Mouse (Mus musculus) induced T-regulatory cell, adult 2 months (primary cell): ENCODE measurements around the gene Gm20388.

Source experiments
- DNase-seq: peaks from one replicate; pipeline ENCODE4 v3.0.0-alpha.2; 2012; ENCODE audit warnings: low read depth

Gm20388 gene

GRCm38 (mm10) chr8:122283356-122284202, 2372.9 kb downstream of the Gm20388 start:
- DNase-seq = peak; percentile 78

DNA sequence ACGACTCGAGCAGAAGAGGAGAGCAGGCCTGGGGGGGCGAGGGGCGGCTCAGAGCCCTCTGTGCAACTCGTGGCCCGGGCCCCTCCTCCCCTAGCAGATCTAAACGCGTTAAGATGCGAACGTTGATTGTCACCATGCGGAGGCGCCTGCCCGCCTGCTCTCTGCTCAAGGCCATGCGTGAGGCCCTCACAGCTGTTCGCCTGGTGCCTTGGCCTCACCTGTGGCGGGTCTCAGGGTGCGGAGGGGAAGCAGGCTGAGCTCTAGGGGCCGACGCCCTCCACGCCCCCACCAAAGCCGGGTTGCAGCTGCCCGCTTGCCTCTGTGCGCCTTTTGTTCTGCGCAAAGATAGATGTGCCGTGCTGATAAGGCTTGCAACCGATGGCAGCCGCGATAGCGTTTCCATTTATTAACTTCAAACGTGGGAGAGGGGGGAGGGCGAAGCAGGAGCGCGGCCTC, 2373.6 kb downstream of the Gm20388 start:
- DNase-seq = peak; percentile 82

GRCm38 (mm10) chr8:122284659-122285261, 2374.1 kb downstream of the Gm20388 start:
- DNase-seq = peak; percentile 91

DNA sequence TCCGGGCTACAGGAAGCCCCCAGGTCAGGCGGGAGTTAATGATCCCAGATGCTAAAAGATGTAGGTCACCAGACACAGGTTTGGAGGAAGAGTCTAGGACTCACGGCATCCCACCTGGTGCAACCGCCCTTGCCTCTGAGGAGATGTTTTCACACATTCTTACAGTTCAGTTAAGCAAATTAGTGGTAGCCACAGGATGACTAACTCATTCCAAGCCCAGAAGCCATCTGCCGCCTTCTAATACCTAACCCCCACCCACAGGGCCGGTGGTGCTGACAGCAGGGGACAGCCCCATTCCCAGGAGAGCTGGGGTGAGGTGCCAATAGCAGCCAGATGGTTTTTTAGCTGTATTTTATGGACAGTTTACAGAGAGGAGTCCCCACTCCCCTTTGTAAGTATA, 2375.1 kb downstream of the Gm20388 start:
- peak; percentile 71 for DNase-seq

- no peak for DNase-seq
Measured at GRCm38 (mm10) chr8:122286899-122287298, 2376.3 kb downstream of the Gm20388 start.

DNA sequence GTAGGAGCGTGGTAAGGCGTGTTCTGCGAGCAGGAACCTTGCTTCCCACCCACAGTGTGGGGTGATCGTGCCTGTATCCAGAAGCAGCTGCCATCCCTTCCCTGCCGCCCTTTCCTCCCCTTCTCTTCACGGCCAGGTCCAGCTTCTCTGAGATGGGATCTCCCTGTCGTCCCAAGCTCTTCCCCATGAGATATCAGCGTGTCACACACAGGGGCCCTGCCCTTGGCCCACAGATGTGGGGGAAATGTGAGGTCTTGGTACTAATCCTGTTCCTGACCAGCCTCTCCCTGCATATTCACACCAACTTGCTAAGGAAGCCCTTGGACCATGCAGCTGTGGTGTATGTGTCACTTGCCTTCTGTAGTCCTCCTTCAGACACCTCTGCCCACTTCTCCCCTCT, 2377.1 kb downstream of the Gm20388 start:
- no peak for DNase-seq

DNA sequence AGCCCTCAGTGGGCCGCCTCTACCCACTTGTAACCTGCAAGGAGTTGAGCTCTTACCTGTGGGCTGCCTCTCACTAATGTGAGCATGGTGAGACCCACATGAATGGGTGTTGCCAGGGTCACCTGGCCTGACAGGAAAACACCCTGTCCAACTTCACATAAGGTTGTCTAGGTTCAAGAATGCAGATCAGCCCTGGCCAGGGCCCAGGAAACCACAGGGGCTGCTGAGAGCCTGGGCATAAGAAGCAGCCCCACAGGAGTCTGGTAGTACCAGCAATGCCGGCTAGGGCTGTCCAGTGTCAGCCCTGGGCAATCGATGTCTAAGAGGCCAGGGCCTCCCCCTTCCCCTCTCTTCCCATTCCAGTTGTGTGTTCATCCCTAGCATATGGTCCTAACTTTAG, 2377.7 kb downstream of the Gm20388 start:
- no peak for DNase-seq

GRCm38 (mm10) chr8:122291075-122291474, 2380.4 kb downstream of the Gm20388 start:
- DNase-seq = no peak

GRCm38 (mm10) chr8:122291549-122291948, 2380.9 kb downstream of the Gm20388 start:
- DNase-seq = no peak

DNA sequence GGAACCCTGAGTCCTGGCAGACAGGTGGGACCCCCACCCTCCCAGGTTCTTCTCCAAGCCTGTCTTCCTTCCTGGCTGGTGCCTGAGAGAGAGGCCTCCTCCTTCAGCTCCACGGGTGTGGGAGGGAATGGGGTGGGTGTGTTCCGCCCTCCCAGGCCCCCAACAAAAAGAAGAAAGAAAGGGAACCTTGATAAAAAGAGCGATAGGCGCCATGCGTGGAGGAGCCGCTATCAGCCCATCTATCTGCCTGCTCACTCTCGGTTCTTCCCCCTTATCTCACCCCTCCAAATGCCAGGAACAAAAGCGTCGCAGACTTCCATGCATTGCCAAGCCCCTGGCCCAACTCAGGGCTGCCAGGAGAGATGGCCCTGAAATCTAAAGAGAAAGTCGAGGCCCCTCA, 2382.8 kb downstream of the Gm20388 start:
- DNase-seq = no peak

- peak; percentile 32 for DNase-seq
Measured at GRCm38 (mm10) chr8:122294273-122294683, 2383.6 kb downstream of the Gm20388 start.

GRCm38 (mm10) chr8:122295389-122295788, 2384.7 kb downstream of the Gm20388 start:
- no peak for DNase-seq

DNA sequence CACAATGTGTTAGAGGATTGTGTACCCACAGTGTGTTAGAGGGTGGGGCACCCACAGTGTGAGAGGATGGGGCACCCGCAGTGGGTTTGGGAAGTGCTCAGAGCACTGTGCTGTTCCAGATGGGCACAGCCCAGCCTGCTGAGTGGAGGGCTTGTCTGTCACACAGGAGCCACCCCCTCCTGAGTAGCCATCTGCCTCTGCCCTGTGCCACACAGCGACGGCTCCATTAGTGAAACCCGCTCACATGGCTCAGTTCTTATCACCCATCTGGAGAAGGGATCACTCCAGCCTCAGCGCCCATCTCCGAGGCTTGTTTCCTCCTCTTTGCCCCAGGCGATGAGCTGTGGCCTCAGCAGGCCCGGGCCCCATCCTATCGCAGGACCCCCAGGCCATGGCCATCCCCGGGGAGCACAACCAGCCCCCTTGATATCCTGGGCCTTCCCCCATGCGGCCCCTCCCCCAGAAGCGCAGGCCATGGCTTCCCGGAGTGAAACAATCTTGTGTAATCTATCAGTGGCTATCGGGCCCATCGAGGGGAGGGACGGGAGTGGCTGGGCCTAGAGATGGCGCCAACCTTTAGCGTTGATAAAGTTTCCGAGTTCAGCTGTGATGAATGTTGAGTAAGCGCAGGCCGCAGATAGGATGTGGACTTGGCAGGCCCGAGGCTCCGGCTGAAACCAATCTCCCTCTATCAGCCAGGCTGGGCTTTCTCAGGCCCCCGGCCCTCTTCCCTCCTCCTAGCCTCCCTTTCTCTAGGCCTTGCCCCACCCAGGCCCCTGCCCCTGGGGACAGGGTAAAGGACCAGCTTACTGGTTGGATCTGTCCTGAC, 2385.7 kb downstream of the Gm20388 start:
- no peak for DNase-seq

- DNase-seq = peak; percentile 58
Measured at GRCm38 (mm10) chr8:122299581-122300254, 2389.1 kb downstream of the Gm20388 start.

DNA sequence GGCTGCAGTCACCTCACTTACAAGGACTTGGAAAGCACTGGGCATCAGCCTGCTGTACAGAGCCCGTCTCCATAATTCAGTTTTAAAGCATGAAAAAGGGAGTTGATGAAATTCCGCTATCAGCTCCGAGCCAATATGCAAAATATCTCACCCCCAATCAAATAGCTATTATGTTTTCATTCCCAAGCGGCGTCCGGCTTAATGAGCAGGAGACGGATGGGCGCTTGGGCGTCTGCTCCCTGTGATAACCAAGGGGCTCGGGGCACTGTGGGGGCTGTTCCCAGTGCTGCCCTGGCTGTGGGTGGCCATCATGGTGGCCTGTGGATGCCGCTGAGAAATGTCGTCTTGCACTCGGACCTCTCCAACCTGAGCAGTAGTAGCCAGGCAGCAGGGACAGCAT, 2390.4 kb downstream of the Gm20388 start:
- DNase-seq = no peak

GRCm38 (mm10) chr8:122301866-122302265, 2391.2 kb downstream of the Gm20388 start:
- DNase-seq = no peak

- DNase-seq = no peak
Measured at GRCm38 (mm10) chr8:122303451-122303850, 2392.8 kb downstream of the Gm20388 start.

- DNase-seq = peak; percentile 67
Measured at GRCm38 (mm10) chr8:122304058-122304457, 2393.4 kb downstream of the Gm20388 start.

DNA sequence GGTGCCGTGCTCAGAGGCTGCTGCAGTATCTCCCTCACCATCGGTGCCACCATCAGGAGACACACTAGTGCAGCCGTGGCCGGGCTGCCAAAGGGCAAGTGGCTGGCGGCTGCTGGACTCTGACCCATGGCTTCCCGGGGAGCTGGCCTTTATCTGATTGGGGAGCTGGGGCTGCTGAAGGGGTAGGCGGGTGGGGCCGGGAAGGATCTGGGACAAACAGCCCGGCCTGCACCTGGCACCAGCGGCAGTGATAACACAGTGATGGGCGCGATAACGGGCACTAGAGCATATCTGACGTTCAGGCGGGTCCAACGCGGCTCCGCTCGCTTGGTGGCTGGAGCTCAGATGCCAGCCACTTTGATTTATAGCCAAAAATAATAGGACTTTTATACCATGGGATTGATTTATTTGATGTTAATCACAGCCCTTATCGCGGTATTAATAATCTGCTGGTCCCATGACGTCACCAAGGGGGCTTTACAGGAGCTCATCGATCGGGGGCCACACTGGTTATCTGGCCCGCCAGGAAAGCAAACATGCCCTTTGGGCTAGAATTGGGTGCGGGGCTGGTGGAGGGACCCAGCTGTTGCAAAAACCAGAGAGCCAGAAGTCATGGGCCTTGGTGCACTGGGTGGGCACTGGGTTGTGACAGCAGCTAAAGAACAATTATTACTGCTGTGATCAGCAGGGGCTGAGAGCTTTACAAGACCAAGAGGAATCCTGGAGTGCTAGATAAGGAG, 2396.2 kb downstream of the Gm20388 start:
- DNase-seq = no peak

- DNase-seq = no peak
Measured at GRCm38 (mm10) chr8:122307836-122308235, 2397.2 kb downstream of the Gm20388 start.

GRCm38 (mm10) chr8:122309272-122309671, 2398.6 kb downstream of the Gm20388 start:
- no peak for DNase-seq
